Mouse (Mus musculus) heart, postnatal 25 days (tissue): ENCODE data around the gene Fkbp9. TPM values are rescaled to one million over a fixed set of nuclear protein-coding genes. Genes with fewer than 3 reads are reported as not detected.
A peak's percentile ranks its signal among the peaks of the same experiment; 100 is the strongest.

ENCODE experiments used
- DNase-seq: peaks from one replicate; pipeline ENCODE4 v3.0.0; 2022; ENCODE audit warnings: low spot score
- intact Hi-C: fragments of 180-260 bp; cut with DNase I; formaldehyde crosslinking; loops from one replicate; pipeline ENCODE4 v1.15.1; 2025
- total RNA-seq, 2 experiments: library from RNA; stranded (reverse); gene quantifications; 2 replicates each; pipeline ENCODE4 v1.2.3; 2021

Fkbp9 gene
- total RNA-seq, 2 experiments from 2014 or later = 77.3 to 84.5 TPM

DNA sequence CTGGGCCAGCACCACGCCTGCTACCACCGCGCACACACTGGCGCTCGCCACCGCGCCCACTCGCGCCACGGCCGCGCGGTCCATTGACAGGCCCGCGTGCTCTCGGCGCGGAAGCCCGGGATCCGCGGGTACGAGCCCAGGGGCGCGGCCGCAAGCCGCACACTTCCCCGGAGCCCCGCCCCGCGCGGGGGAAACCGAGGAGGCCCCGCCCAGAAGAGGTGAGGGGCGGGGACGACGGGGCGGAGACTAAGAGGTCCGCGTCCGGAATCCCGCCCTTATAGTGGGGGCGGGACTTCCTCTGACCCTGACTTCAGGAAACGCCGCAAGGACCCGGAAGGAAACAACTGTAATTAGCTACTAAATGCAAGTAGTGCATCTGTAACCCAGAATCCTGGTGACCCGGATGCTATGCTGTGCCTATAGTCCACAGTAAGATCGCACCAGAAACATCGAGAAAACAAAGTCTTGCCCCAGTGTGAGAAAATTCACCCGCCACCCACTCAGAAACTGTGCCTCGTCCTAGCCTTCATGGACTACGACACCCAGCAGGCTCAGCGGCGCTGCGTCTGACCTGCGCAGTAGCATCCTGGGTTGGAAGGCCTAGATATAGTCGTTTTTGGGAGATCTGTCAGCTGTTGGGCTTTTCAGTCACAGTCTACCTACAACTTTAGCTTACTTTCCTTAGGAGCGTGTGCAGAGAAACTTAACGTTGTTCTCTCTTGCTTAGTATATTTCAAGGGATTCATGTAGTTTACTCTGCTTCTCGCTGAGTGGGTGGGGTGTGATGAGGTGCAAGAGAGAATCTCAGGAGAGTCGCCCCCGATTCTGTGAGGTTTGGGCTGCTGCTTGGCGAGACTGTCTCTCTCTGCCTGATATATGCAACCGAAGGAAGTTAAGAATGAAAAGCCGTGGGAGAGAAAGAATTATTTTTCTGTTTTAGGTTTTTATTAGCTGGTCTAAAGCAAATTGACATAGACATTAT, 92.2 kb downstream of the Fkbp9 start, which contains the start of the genes Nt5c3 and Vmn1r4:
Nt5c3 (minus strand) TSS at position 207 of the 982 bp plus-strand sequence.
Vmn1r4 (plus strand) TSS at position 290 of the 982 bp plus-strand sequence.
- intact Hi-C loops = loop anchor here (5.0 kb wide), 3 partner anchors 207 to 613 kb away; partner anchors contain the start of genes Lsm5 and Ppm1k
- peak; percentile 87 for DNase-seq

Other genes with a start within 250 kb of the Fkbp9 start
- gene Lsm5, start 127.3 kb upstream of the Fkbp9 start, total RNA-seq = 10 to 100 TPM; 14.9 to 17.3 TPM
- 1 to 10 TPM; 6.0 to 6.9 TPM for gene Avl9, start 117.2 kb upstream of the Fkbp9 start, total RNA-seq
- 10 to 100 TPM; 30.1 to 30.7 TPM for gene Kbtbd2, start 34.2 kb upstream of the Fkbp9 start, total RNA-seq
- gene Nt5c3, start 91.9 kb downstream of the Fkbp9 start, total RNA-seq = 10 to 100 TPM; 67.5 to 75.9 TPM
- gene Vmn1r4, start 92.0 kb downstream of the Fkbp9 start, total RNA-seq = under 1 TPM in 1 of 2 experiments, not detected in 1; 0.21 TPM
- gene Vmn1r5, start 138.2 kb downstream of the Fkbp9 start, total RNA-seq = not detected
- gene Vmn1r6, start 165.2 kb downstream of the Fkbp9 start, total RNA-seq = not detected
- gene Vmn1r7, start 193.3 kb downstream of the Fkbp9 start, total RNA-seq = not detected
- gene Vmn1r8, start 200.2 kb downstream of the Fkbp9 start, total RNA-seq = not detected
- gene Vmn1r9, start 234.7 kb downstream of the Fkbp9 start, total RNA-seq = not detected